Mouse (Mus musculus) gastrocnemius, postnatal 14 days (tissue): ENCODE results near the gene Mbtps2. TPM values are rescaled to one million over a fixed set of nuclear protein-coding genes. Genes with fewer than 3 reads are reported as not detected.

Experiments used
- DNase-seq: peaks from one replicate; pipeline ENCODE4 v3.0.0; 2021; ENCODE audit warnings: mixed read lengths
- intact Hi-C: fragments of 180-260 bp; cut with DNase I; formaldehyde crosslinking; loops from one replicate; pipeline ENCODE4 v1.15.1; 2025; ENCODE audit warnings: low total_unique reads
- long read RNA-seq, 2 experiments: library from polyadenylated mRNA; stranded (forward); transcript quantifications; one replicate each; pipeline ENCODE4 v2.0.0; 2021
- total RNA-seq, 2 experiments: library from RNA; stranded (reverse); gene quantifications; 2 replicates each; pipeline ENCODE4 v1.2.3; 2021

The Mbtps2 gene
- 10 to 100 TPM; 12.6 to 13.8 TPM for total RNA-seq
- long read RNA-seq, experiment 1, full-length matches to known transcripts, result 1 of 3 reads
- long read RNA-seq, experiment 1, partial matches to known transcripts, result 0 of 3 reads
- long read RNA-seq, experiment 1, other reads (novel, unspliced or antisense), result 2 of 3 reads
- long read RNA-seq, experiment 2, full-length matches to known transcripts, result 4 of 11 reads
- long read RNA-seq, experiment 2, partial matches to known transcripts, result 0 of 11 reads
- long read RNA-seq, experiment 2, other reads (novel, unspliced or antisense), result 7 of 11 reads

DNA sequence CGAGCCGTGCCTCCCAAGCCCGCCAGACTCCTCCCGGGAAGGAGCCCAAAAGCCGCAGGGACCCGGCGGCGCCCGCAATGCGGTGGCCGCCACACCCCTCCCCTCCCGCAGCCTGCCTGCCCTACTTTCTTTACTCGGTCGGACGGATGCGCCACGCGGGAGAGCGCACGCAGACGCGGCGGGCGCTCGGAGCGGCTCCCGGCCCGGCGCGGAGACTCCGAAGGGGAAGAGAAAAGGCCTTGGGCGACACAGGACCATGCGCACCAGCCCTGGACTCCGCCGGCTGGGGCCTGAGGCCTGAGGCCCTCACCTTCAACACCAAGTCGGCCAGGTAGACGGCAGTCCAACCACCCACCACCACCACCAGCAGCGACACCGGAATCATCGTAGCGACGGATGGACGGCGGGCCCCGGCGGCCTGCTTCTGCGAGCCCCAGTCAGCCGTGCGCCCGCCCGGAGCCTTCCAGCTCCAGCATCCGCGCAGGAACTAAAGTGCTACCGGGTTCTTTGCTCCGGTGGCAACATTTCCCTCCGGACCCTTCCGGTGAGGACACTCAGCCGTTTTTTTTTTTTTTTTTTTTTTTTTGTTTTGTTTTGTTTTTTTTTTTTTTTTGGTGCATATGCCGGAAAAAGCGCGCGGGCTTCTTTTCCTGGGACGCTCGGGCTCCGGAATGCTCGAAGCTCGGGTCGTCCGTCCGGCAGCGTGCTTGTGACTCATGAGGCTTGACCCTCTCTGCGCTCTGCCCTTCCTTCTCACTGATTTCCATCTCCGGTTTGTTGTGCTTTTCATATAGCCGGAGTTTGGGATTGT is at the start of gene Mbtps2:
Mbtps2 (minus strand) TSS at position 530 of the 811 bp plus-strand sequence.
- intact Hi-C loops, result no loop called here
- DNase-seq, result peak; percentile 70

DNA sequence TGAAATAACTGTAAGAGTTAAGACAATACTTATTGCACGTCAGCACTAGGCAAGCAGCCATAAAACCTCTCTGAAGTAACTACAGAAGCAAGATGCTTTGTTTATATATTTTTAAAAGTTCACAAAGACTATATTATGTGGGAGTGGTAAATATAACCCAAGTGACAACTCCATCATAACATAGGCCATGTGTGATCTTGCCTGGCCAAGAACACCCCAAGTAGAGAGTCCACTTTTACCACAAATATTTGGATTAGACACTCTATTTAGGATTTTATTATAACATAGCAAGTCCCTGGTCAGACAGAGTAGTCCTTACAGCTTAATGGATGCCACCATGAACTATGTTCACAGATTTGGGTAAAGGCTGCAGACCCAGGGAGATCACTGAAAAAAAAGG is 47.9 kb upstream of the Mbtps2 start:
- intact Hi-C loops, result loop anchor here (5.0 kb wide), 1 partner anchor 179 kb away; no protein-coding TSS in a partner anchor
- DNase-seq, result no peak

DNA sequence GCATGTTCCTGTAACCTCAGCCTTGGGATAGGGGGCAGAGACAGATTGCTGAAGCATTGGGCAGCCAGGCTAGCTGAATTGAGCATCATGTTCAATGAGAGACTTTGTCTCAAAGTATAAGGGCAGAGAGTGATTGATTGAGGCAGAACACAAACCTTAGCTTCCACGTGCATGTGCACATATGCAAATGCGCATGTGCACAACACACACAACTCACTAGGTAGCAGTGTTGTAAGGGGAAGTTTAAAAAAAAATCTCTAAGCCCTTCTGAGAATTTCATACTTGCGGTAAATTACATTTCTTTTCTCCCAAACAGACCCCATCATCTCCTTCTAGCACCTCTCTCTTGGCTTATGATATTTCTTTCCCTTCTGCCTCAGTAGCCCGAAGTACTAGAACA is 46.2 kb upstream of the Mbtps2 start:
- intact Hi-C loops, result loop anchor here (5.0 kb wide), 1 partner anchor 177 kb away; no protein-coding TSS in a partner anchor
- DNase-seq, result no peak

DNA sequence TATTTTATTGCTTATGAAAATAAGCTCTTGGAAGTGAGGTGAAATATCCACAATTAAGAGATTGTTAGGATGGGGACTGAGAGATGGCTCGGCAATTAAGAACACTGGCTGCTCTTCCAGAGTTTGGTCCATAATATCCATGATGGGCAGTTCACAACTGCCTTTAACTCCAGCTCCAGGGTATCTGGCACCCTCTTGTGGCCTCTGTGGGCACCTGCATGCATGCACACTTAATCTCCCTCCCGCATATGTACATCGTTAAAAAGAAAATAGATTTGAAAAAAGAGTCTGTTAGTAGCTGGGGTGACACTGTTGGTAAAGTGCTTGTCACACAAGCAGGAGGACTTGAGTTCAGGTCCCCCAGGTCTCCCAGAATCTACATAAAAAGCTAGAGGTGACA is 45.8 kb upstream of the Mbtps2 start:
- DNase-seq, result peak; percentile 38
- intact Hi-C loops, result no loop called here

DNA sequence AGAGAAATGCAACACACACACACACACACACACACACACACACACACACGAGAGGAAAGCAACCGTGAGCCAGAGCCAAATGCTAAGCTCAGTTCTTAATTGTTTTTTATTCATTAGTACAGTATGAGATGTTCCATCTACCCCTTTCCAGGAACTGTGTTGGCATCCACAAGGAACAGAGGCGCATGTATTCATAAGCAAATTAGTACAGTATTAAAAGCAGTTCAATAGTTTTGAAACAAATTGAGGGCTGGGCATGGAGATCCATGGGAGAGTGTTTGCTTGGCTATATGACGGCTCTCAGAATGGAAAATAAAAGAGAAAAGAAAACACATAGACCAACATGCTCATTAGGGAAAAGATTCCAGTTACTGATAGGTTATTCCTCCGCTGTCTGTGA is 44.3 kb upstream of the Mbtps2 start:
- intact Hi-C loops, result no loop called here
- DNase-seq, result no peak

DNA sequence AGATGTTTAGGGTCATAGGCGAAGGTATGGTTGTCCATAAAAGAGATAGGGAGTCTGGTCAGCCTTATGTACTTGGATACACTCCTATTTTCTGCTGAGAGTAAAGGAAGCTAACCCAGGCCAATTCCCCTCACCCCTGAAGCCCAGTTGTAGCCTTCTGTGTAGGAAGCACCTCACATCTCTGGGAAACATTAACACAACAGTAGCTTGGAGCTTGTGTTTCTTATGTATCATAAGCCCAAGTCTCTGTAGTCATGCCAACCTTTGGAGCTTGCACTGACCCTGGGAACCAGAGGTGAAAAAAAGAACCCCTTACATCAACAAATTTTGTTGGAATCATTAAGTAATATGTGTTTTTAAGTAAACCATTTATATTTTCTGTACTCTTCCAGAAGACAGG is 38.7 kb upstream of the Mbtps2 start:
- intact Hi-C loops, result no loop called here
- no peak for DNase-seq

DNA sequence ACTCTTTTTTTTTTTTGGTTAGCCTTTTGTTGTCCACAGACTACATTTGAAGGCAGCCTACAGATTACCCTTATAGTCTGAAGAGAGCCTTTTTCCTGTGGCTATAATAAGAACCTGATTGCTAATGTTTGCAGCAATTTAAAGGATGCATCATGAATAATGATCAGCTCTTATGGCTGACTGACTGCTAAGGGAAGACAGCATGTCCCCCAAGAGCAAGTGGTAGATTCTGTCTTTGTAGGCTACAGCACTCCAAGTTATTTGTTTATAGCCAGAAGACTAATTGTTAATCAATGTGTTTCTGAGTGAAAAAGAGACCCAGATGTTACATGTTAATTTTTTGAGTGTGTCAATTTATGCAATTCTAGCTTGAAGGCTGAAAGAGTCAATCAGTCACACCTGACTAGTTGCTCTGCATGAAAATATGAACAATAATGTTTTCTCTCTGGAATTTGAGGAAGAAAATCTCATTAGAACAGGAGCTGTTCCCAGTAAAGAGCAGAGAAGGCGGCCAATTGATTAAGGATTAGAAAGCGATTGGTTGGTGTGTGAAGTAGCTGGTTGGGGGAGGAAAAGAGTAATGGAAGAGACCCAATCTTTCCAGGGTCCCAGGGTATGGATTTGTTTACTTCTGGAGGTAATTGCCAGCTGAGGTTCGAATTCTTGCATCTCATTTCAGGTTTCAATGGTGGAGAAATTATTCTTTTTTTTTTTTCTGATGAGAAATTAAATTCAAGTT is 35.3 kb upstream of the Mbtps2 start:
- DNase-seq, result no peak
- intact Hi-C loops, result no loop called here

DNA sequence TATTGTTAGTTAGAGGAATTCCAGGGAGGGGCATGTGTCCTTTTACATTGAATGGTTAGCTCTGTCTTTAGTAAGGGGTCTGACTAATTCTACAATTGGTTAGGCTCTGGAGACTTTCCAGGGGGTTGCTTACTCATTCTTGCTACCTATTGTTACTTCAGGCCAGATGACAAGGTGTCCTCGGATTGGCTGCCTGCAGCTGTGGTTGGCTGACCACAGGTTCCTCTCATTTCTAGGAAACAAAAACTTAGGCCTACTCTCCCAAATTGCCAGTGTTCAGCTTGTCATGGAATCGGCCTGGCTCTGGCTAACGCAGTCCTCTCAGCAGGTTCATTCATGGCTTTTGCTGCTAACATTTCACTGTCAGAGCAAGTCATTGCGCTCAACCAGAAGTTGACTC is 31.8 kb upstream of the Mbtps2 start:
- intact Hi-C loops, result no loop called here
- DNase-seq, result no peak

DNA sequence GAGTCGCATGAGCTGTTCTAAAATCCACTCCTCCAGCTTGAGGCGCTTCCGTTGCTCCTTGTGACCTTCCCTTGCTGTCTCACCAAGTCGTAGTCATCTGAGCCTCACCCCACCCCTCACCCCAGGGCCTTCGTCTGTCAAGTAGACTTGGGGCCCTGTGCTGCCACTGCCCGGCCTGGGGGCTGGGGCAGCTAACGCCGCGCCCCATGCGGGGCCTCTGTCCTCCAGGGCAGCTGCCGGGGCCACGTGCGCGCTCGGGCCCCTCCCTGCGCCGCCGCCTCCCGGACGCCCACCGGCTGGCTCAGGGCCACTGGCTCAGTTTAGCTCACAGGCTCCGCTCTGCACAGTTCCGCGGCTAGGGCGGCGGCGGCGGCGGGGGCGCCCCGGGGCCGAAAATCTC is 14.4 kb upstream of the Mbtps2 start:
- intact Hi-C loops, result no loop called here
- DNase-seq, result no peak

DNA sequence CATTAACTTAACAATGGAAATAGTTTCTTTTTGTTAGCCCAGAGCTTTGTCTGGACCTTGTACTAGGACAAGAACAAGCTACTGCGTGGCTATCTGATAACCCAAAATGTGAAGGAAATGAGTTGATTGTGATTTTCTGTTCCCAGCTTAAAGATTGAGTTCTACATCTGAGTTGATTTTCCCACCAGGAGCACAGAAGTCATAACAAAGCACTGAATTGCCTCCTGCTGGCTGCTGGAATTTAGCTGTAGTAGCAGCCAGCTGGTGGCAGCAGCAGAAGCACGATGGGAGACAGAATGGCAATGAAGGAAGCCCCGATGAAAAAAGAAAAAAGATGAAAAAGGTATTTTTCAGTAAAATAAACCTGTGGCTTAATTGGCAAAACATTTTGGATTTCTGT is 2.9 kb upstream of the Mbtps2 start:
- no peak for DNase-seq
- intact Hi-C loops, result no loop called here

DNA sequence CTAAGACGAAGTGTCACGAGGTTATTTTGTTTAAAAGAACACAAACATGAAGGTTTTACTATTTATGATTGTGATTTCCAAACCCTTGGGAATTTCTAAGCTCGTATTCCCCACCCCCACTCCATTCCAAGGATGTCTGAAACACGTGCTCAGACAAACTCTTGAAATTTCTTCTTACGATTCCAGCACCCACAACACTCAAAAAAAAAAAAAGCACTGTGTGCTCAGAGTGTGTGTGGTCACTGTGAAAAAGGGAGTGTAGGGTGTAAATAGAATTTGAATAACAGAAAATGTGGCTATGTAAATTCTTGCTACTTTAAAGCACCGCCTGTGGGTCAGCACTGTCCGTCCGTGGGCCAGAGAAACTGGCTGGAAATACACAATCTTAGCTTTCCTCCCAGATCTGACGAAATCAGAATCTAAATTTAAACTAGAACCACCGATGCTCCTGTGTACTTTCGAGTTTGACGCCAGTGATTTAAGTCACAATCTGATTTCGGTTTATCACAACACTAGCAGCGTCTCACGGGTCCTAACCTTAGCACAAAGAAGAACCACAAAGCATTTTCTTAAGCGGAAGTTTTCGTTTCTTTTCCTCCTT is 830 bp downstream of the Mbtps2 start:
- no peak for DNase-seq
- intact Hi-C loops, result no loop called here

DNA sequence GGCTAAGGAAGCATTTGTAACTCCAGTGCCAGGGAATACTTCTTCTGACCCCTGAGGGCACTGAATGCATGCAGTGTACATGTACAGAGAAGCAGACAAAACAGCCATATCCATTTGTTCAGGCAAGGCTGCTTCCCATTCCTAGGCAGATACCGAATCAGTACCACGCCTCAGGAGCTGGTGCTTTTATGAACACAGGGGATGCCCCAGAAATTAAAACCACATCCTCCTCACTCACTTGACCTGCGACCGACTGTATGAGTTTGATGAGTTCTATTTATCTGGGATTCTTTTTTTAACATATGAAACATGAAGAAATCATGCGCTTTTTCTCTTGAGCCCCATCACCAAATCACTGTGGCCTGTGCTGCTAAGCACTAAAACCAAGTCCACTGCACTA is 1.7 kb downstream of the Mbtps2 start:
- intact Hi-C loops, result no loop called here
- no peak for DNase-seq

DNA sequence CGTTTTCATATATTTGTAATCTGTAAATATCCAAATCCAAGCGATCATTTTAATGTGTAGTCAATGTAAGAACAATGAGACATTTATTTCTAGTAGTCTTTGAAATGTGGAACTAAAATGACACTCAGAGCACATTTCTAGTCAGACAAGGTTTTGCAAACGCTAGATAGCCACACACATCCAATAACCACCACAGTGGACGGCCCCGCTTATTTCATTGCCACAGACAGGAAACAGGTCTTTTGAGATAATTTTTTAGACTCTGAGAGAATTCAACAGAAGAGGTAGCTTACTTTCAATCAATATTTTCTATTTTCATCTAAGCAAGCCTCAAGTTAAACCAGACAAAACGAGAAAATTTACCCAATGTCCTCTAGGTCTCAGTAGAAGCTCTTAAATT is 2.6 kb downstream of the Mbtps2 start:
- intact Hi-C loops, result no loop called here

DNA sequence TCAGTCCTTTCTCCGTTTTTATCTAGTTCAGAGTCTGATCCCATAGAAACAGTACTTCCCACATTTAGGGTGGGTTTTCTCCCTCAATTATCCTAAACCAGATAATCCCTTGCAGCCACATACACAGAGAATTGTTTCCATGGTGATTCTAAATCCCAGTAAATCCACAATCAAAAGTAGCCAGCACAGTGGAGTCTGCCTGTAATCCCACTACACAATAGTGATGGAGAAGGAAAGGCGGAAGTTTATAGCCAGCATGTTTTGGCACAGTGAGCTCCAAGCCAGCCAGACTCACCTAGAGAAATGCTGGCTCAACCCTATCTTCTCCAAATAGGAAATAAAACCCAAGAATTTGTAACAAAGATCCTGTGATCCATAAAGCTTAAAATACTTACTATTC is 3.9 kb downstream of the Mbtps2 start:
- intact Hi-C loops, result no loop called here

More for the DNA sequence above, 2.6 kb downstream of the Mbtps2 start:
- DNase-seq, result no peak

DNA sequence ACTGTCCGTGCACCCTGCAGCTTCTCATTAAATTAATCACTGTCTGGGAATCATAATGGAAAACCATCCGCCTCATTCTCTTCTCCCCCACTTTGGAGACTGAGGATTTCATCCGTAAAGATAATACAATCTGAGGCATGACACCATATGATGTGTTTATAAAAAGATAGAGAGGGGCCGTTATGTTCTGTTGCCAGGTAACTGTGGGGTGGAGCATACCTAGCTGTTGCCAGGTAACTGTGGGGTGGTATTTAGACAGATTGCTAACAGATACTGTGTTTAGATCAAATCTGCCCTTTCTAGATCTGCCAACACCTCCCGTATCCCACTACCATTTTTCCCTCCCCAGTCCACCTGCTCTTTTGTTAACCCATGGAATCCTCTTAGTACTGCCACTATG is 11.5 kb downstream of the Mbtps2 start:
- no peak for DNase-seq
- intact Hi-C loops, result no loop called here

More for the DNA sequence above, 3.9 kb downstream of the Mbtps2 start:
- DNase-seq, result no peak

DNA sequence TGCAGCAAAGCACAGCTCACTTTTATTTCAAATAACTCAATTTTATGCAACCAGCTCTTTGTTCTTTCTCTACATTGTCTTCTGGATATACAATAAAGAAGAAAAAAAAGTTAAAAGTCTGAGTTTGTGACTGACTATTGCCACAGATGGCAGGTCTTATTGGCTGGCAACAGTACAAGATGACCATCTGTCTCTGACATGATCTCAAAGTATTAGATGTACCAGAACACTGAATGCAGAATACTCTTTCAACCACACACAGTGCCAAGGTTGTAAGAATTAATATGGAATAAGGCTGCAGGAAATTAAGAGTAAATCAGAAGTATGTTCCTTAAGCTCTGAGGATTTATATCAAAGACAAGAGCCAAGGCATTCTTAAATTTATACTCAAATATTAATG is 12.1 kb downstream of the Mbtps2 start:
- DNase-seq, result no peak
- intact Hi-C loops, result no loop called here

DNA sequence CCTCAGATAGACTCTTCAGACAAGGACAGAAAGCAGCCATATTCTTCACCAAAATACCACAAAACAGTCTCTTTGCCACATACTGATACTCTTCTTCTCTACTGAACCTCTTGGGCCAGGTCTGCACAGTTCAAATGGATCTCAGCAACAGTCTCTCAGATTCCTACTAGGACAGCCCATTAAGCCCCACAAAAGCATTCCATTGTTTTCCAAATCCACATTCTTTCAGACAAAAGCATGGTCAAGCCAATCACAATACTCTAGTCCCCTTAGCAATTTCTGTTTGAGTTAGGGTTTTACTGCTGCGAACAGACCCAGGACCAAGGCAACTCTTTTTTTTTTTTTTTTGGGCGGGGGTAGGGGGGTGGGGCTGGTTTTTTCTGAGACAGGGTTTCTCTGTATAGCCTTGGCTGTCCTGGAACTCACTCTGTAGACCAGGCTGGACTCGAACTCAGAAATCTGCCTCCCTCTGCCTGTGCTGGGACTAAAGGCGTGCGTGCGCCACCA is 19.4 kb downstream of the Mbtps2 start:
- intact Hi-C loops, result no loop called here
- no peak for DNase-seq

DNA sequence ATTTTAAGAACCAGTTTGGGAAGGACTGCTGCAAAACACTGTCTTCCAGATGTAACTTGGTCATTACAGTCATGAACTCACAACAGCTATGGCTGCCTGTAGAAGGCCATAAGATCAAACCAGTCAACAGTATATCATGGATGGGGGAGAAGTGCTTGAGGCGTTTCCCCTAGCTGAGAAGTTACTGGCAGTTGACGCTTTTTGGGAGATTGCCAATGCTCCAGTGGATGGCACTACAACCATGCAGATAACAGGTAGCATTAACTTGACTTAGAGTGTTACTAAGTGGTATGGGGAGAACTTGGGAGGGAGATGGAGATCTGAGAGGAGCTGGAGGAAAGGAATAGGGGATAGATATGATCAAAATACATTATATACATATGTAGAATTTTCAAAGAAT is 23.8 kb downstream of the Mbtps2 start:
- no peak for DNase-seq
- intact Hi-C loops, result no loop called here

DNA sequence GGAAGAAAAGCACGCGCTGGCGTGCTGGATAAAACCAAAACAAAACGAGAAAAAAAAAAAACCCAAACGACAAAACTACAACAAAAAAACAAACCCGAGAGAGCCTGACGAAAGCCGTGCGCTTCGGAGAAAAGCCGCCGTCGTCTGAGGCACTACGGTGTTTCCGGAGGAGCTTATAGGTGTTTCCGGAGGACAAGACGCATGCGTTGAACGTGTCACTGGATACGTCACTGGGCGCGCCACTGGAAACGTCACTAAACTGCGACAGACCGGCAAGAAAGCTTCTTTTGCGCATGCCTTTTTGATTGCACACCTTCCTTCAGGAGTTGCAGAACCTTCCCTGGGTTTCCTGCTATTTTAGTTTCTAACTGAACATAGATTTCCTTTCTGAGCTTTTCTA is 29.7 kb downstream of the Mbtps2 start, which contains the start of gene Yy2:
Yy2 (minus strand) TSS at position 146 of the 400 bp plus-strand sequence.
- intact Hi-C loops, result no loop called here
- no peak for DNase-seq

DNA sequence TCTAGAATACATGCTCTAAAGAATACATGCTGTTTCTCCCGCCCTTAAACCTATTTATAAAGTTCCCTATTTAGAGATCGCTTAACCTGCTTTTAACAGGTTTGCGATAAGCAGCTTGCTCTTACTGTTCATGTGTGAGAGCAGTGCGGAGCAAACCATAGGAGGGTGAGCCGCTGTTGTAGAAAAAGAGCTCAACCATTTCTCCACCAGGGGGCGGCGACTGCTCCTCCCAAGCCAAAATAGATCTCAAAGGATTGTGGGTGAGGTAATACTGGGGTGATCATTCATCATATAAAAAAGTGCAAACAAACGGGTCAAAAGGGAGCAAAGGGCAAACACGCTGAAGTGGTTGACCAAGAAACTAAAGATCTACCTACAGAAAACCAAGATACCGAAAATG is 34.7 kb downstream of the Mbtps2 start:
- intact Hi-C loops, result no loop called here
- DNase-seq, result no peak
